16 mouse cellular contexts compared by ENCODE assay signal in the genomic region with DNA sequence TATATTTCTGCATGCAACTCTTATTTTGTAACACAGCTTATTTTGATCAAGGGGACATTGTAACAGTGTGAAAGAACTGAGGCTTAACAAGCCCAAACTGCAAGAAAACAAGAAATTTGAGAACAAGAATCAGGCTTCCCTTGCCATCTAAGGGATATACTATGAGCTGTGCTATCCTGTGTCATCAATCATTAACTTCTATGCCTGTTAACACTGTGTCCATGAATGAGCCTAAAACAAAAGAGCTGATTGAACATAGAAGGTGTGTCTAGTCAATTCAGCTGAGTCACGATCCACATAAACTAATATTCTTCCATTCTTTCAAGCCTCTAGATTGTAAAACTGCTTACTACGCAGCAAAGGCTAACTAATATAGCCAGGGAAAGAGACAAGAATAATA.
"Had no signal": no experiment of that assay in that cellular context is flagged by ENCODE, and none has a peak within 500 bp of the region (broad histone marks: within the 10 kb centered on the region; RNA-seq: fewer than 3 reads in every experiment).

No protein-coding gene starts in this region.

- ATAC-seq: lung, postnatal 0 days; midbrain, embryonic 13.5 days; midbrain, embryonic 15.5 days had no signal

- H3K27ac ChIP-seq: lung, embryonic 15.5 days; macrophage; midbrain, embryonic 13.5 days; midbrain, embryonic 15.5 days; neural tube, embryonic 12.5 days had no signal

- H3K4me1 ChIP-seq: lung, embryonic 15.5 days; megakaryocyte, embryonic 14.5 days had no signal

- DNase-seq: lung, adult 2 months; lung, postnatal 14 days; lung, postnatal 36 days; right cerebral cortex, postnatal 14 days; spleen, adult 18-20 months; thymus, adult 18-20 months; thymus, postnatal 14 days; thymus, postnatal 36 days had no signal

- H3K36me3 ChIP-seq: lung, embryonic 15.5 days; midbrain, embryonic 13.5 days; midbrain, embryonic 15.5 days; neural tube, embryonic 12.5 days had no signal

- H3K9ac ChIP-seq: lung, embryonic 15.5 days; midbrain, embryonic 13.5 days; midbrain, embryonic 15.5 days; neural tube, embryonic 12.5 days had no signal

- H3K27me3 ChIP-seq: lung, embryonic 15.5 days; megakaryocyte, embryonic 14.5 days; midbrain, embryonic 13.5 days; midbrain, embryonic 15.5 days; neural tube, embryonic 12.5 days had no signal

- H3K9me3 ChIP-seq: lung, embryonic 15.5 days; midbrain, embryonic 15.5 days had no signal

- H3K4me3 ChIP-seq: lung, embryonic 15.5 days; megakaryocyte, embryonic 14.5 days; midbrain, embryonic 13.5 days; midbrain, embryonic 15.5 days; neural tube, embryonic 12.5 days had no signal

- H3K4me2 ChIP-seq: lung, embryonic 15.5 days; midbrain, embryonic 11.5 days; midbrain, embryonic 13.5 days; midbrain, embryonic 15.5 days; neural tube, embryonic 12.5 days had no signal
